Mouse (Mus musculus) lung, embryonic 14.5 days (tissue): ENCODE measurements at regions not wholly inside any gene's neighbourhood (a gene's known extent, or its start where the extent isn't known, plus 50 kb on each side); places are given as distances from the start of the nearest gene placed in this dataset.

Source experiments
- ATAC-seq: fragments of 200-750 bp; cut with Nextera tagmentation; 2 replicates; pipeline ENCODE4 v1.8.0; 2017; ENCODE audit warnings: mild to moderate bottlenecking, moderate TSS enrichment, moderate library complexity; ENCODE audit not compliant: insufficient read depth
- DNase-seq: peaks from one replicate; pipeline ENCODE4 v3.0.0-alpha.2; 2015
- H3K27ac ChIP-seq: fragments of 300-500 bp; sonication (generic); 2 replicates; pipeline ENCODE4 v1.5.1; 2014; ENCODE audit warnings: low read depth, mild to moderate bottlenecking, moderate library complexity
- H3K27me3 ChIP-seq: fragments of 300-500 bp; sonication (generic); 2 replicates; pipeline ENCODE4 v1.6.1; 2014; ENCODE audit warnings: low read length, control low read depth; ENCODE audit not compliant: insufficient read depth
- H3K36me3 ChIP-seq: fragments of 300-500 bp; sonication (generic); 2 replicates; pipeline ENCODE4 v1.6.1; 2014; ENCODE audit warnings: control low read depth; ENCODE audit not compliant: insufficient read depth
- H3K4me1 ChIP-seq: fragments of 300-500 bp; sonication (generic); 2 replicates; pipeline ENCODE4 v1.6.1; 2014; ENCODE audit warnings: antibody characterized with exemption, control low read depth; ENCODE audit not compliant: insufficient read depth
- H3K4me2 ChIP-seq: fragments of 300-500 bp; sonication (generic); 2 replicates; pipeline ENCODE4 v1.6.1; 2014; ENCODE audit warnings: mild to moderate bottlenecking
- H3K4me3 ChIP-seq: fragments of 300-500 bp; sonication (generic); 2 replicates; pipeline ENCODE4 v1.5.1; 2014; ENCODE audit warnings: low read depth, low read length
- H3K9ac ChIP-seq: fragments of 300-500 bp; sonication (generic); 2 replicates; pipeline ENCODE4 v1.6.1; 2014
- H3K9me3 ChIP-seq: fragments of 300-500 bp; sonication (generic); 2 replicates; pipeline ENCODE4 v1.6.1; 2016; ENCODE audit warnings: low read depth, low read length, control low read depth
- CTCF ChIP-seq: IDR thresholded peaks from 2 replicates; pipeline ENCODE4 v1.5.1; 2016; ENCODE audit warnings: antibody characterized with exemption, low read depth
- WGBS: fragments of 180-500 bp; shearing (Covaris S2); extraction: QIAGEN DNeasy Blood & Tissue Kit; methylation state at CpG from one replicate; pipeline ENCODE4 v1.1.7; 2014; 5-methylcytosine and 5-hydroxymethylcytosine counted together

- ATAC-seq, result peak; percentile 35; the same call in 1 of the 2 replicates
Measured at GRCm38 (mm10) chr11:65495034-65495433, 225.2 kb upstream of the Myocd start.

GRCm38 (mm10) chr11:65490426-65490825, 220.6 kb upstream of the Myocd start:
- Histone ChIP-seq H3K27me3 (no peaks in the 10 kb centered on the region), H3K4me2 (no peak overlapping the region), H3K27ac (no peak overlapping the region), H3K4me1 (no peaks in the 10 kb centered on the region), H3K9ac (no peak overlapping the region), H3K9me3 (no peaks in the 10 kb centered on the region), H3K4me3 (no peak overlapping the region), H3K36me3 (no peaks in the 10 kb centered on the region)
- DNase-seq (peak; percentile 60), ATAC-seq (no peak)
- 85% methylated on average over 3 of the region's 3 CpGs for WGBS
- no peak for TF ChIP-seq CTCF

More at GRCm38 (mm10) chr11:65495034-65495433, 225.2 kb upstream of the Myocd start:
- WGBS, result 11% methylated on average over 11 of the region's 11 CpGs
- no peaks in the 10 kb centered on the region for H3K9me3 ChIP-seq
- no peak overlapping the region for H3K9ac ChIP-seq
- peak; percentile 76 for DNase-seq
- H3K27ac ChIP-seq, result no peak overlapping the region
- H3K27me3 ChIP-seq, result no peaks in the 10 kb centered on the region
- H3K4me2 ChIP-seq, result peak overlapping the region; percentile 21; the same call in 1 of the 2 replicates
- no peaks in the 10 kb centered on the region for H3K36me3 ChIP-seq
- H3K4me1 ChIP-seq, result no peaks in the 10 kb centered on the region
- 0 out of 2 replicates have a peak, but pooled peaks have one; percentile 15 for TF ChIP-seq CTCF
- no peak overlapping the region for H3K4me3 ChIP-seq

DNA sequence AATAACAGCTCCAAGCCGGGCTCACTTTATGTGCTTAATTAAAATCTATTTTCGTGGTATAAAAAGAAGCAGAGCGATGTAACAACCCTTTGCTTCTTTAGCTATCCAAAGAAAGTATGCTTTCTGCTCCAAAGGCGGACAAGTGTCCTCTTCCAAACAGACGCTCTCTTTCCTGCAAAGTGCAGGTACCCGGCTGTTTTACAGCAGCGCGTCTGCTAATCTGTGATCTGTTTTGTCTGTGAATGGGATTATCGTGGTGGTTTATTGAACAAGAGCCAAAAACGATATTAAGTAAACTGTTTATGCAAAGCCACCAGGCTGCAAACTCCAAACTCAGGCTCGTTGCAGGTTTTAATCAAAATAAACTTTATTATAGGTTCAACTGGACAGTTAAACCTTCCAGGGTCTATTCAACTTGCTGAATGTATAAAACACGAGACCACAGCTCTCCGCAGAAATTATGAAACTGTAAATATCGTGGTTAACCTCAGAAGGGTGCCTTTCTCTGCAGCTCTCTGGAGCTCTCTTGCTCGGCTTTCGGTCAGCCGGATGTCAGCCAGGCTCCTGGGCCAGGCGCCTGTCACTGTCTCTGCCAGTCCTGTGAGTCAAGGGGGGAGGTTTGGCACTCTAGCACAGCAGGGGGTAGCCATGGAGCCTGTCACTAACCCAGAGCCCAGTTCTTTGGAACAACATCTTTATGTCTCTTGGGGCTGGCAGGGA, 206.2 kb upstream of the Myocd start:
- Histone ChIP-seq H3K27me3 (no peaks in the 10 kb centered on the region), H3K4me3 (no peak overlapping the region), H3K36me3 (no peaks in the 10 kb centered on the region), H3K27ac (peak overlapping the region; percentile 38; the same call in 1 of the 2 replicates), H3K9ac (no peak overlapping the region), H3K4me2 (peak overlapping the region; percentile 6), H3K4me1 (peaks cover 2% of the 10 kb centered on the region; the same call in 1 of the 2 replicates), H3K9me3 (no peaks in the 10 kb centered on the region)
- 43% methylated on average over 18 of the region's 18 CpGs for WGBS
- no peak for TF ChIP-seq CTCF
- DNase-seq (peak; percentile 64), ATAC-seq (peak; percentile 51; the same call in 1 of the 2 replicates)

GRCm38 (mm10) chr11:65475302-65475701, 205.5 kb upstream of the Myocd start:
- no peaks in the 10 kb centered on the region for H3K36me3 ChIP-seq
- 44% methylated on average over 12 of the region's 12 CpGs for WGBS
- no peak overlapping the region for H3K4me2 ChIP-seq
- H3K9ac ChIP-seq, result no peak overlapping the region
- H3K27ac ChIP-seq, result peak overlapping the region; percentile 15; the same call in 1 of the 2 replicates
- H3K4me3 ChIP-seq, result no peak overlapping the region
- peaks cover 2% of the 10 kb centered on the region; the same call in 1 of the 2 replicates for H3K4me1 ChIP-seq
- no peaks in the 10 kb centered on the region for H3K9me3 ChIP-seq
- peak; percentile 93 for DNase-seq
- peak; percentile 96 for ATAC-seq
- TF ChIP-seq CTCF, result peak; percentile 23; the same call in 1 of the 2 replicates
- no peaks in the 10 kb centered on the region for H3K27me3 ChIP-seq

GRCm38 (mm10) chr11:65469762-65470741, 200.3 kb upstream of the Myocd start:
- no peaks in the 10 kb centered on the region for H3K36me3 ChIP-seq
- H3K27ac ChIP-seq, result 0 out of 2 replicates have a peak overlapping the region, but pooled peaks have one; percentile 3
- H3K4me2 ChIP-seq, result no peak overlapping the region
- DNase-seq, result peak; percentile 59
- H3K9me3 ChIP-seq, result no peaks in the 10 kb centered on the region
- H3K27me3 ChIP-seq, result no peaks in the 10 kb centered on the region
- 45% methylated on average over 9 of the region's 9 CpGs for WGBS
- peaks cover 5% of the 10 kb centered on the region for H3K4me1 ChIP-seq
- no peak overlapping the region for H3K4me3 ChIP-seq
- no peak for TF ChIP-seq CTCF
- peak; percentile 75; the same call in 1 of the 2 replicates for ATAC-seq
- H3K9ac ChIP-seq, result no peak overlapping the region

DNA sequence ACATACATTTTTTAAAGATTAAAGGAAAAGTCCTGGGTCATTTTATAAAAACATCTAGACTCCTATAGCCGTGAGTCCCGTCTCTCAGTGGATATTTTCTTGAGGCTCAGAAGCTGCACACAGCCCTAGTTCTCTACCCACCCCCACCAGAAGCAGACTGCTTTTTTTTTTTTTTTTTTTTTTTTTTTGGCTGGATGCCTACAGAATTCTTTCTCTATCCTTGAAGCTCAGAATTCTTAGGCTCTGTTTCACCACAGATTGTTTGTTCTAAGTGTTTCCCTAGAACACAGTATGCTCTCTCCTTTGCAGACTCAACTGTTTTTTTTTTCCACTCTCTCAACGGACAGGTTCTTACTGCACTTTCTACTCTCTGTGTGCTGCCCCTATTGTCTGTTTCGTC, 191.3 kb upstream of the Myocd start:
- Histone ChIP-seq H3K9ac (no peak overlapping the region), H3K9me3 (no peaks in the 10 kb centered on the region), H3K4me2 (no peak overlapping the region), H3K4me3 (no peak overlapping the region), H3K4me1 (0 out of 2 replicates have a peak, but pooled peaks cover 4% of the 10 kb centered on the region), H3K36me3 (no peaks in the 10 kb centered on the region), H3K27ac (peak overlapping the region; percentile 46; the same call in 1 of the 2 replicates), H3K27me3 (no peaks in the 10 kb centered on the region)
- peak; percentile 54; the same call in 1 of the 2 replicates for ATAC-seq
- WGBS, result 27% methylated on average over 4 of the region's 4 CpGs
- DNase-seq, result peak; percentile 80
- no peak for TF ChIP-seq CTCF
